Mouse (Mus musculus) liver, postnatal 0 days (tissue): ENCODE results near the gene Sumf1. TPM values are rescaled to one million over a fixed set of nuclear protein-coding genes. Genes with fewer than 3 reads are reported as not detected.

Experiments used
- ATAC-seq: fragments of 200-750 bp; cut with Nextera tagmentation; 2 replicates; pipeline ENCODE4 v1.8.0; 2017; ENCODE audit warnings: mild to moderate bottlenecking, moderate library complexity
- DNase-seq: peaks from one replicate; pipeline ENCODE4 v3.0.0-alpha.2; 2016
- H3K27ac ChIP-seq: fragments of 300-500 bp; sonication (generic); 2 replicates; pipeline ENCODE4 v1.5.1; 2014; ENCODE audit warnings: antibody characterized with exemption, moderate library complexity, mild to moderate bottlenecking, low read depth
- H3K27me3 ChIP-seq: fragments of 300-500 bp; sonication (generic); 2 replicates; pipeline ENCODE4 v1.6.1; 2014; ENCODE audit warnings: low read length, control low read depth, mixed read lengths; ENCODE audit not compliant: insufficient read depth
- H3K36me3 ChIP-seq: fragments of 300-500 bp; sonication (generic); replicated peaks from 2 replicates; pipeline ENCODE4 v1.6.1; 2014; ENCODE audit warnings: mild to moderate bottlenecking, control low read depth, low read length, moderate library complexity, mixed read lengths; ENCODE audit not compliant: insufficient read depth
- H3K4me1 ChIP-seq: fragments of 300-500 bp; sonication (generic); 2 replicates; pipeline ENCODE4 v1.6.1; 2014; ENCODE audit warnings: antibody characterized with exemption, mild to moderate bottlenecking, control low read depth; ENCODE audit not compliant: insufficient read depth
- H3K4me2 ChIP-seq: fragments of 300-500 bp; sonication (generic); 2 replicates; pipeline ENCODE4 v1.6.1; 2014; ENCODE audit warnings: low read depth, mild to moderate bottlenecking, low read length, moderate library complexity, mixed read lengths
- H3K4me3 ChIP-seq: fragments of 300-500 bp; sonication (generic); 2 replicates; pipeline ENCODE4 v1.5.1; 2014; ENCODE audit warnings: low read depth, low read length
- H3K9ac ChIP-seq: fragments of 300-500 bp; sonication (generic); replicated peaks from 2 replicates; pipeline ENCODE4 v1.6.1; 2014; ENCODE audit warnings: mild to moderate bottlenecking, moderate library complexity
- H3K9me3 ChIP-seq: fragments of 300-500 bp; sonication (generic); 2 replicates; pipeline ENCODE4 v1.6.1; 2016; ENCODE audit warnings: mild to moderate bottlenecking, control low read depth, low read length, mixed read lengths
- CTCF ChIP-seq: sonication (generic); IDR thresholded peaks from 2 replicates; pipeline ENCODE4 v1.5.1; 2016; ENCODE audit warnings: antibody characterized with exemption, low read depth
- EP300 ChIP-seq: IDR thresholded peaks from 2 replicates; pipeline ENCODE4 v1.6.1; 2016; ENCODE audit warnings: antibody characterized with exemption, low read depth, mild to moderate bottlenecking
- WGBS: fragments of 180-500 bp; shearing (Covaris S2); extraction: QIAGEN DNeasy Blood & Tissue Kit; methylation state at CpG from one replicate; pipeline ENCODE4 v1.1.7; 2014; ENCODE audit not compliant: insufficient replicate concordance; 5-methylcytosine and 5-hydroxymethylcytosine counted together
- polyA plus RNA-seq: library from polyadenylated mRNA; unstranded; fragments of >200 nt; fragmentation: Nextera tagmentation; extraction: Ambion mirVana; gene quantifications from 2 replicates; pipeline ENCODE4 v1.2.1, GENCODE M21; 2015

Gene Sumf1
- polyA plus RNA-seq, 1 experiment from 2014 or later = 13.0 TPM

DNA sequence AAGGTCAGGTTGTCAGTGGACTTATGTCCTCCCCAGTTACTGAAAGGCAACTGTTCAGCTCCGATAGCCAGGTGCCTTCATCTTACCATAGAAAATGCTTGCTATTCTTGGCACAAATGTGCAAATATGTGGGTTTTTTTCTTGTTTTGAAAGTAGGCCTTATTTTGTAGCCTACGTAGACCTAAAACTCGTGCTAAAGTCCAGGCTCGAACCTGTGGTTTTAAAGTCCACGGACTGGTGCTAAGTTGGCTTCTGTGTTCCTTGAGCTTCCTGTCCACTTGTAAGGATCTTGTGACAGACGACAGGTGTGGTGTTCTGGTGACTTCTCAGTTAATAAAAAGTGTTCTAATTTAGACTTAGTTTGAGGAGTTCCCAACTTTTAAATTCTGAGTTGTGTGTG is 42.7 kb upstream of the Sumf1 start:
- H3K27ac ChIP-seq = no peak overlapping the region
- H3K9me3 ChIP-seq = no peaks in the 10 kb centered on the region
- DNase-seq = no peak
- ATAC-seq = no peak
- H3K4me2 ChIP-seq = no peak overlapping the region
- H3K4me3 ChIP-seq = no peak overlapping the region
- peaks cover 9% of the 10 kb centered on the region for H3K4me1 ChIP-seq
- TF ChIP-seq EP300 = no peak
- TF ChIP-seq CTCF = no peak
- WGBS = 67% methylated on average over 6 of the region's 6 CpGs
- no peaks in the 10 kb centered on the region for H3K36me3 ChIP-seq
- no peaks in the 10 kb centered on the region for H3K27me3 ChIP-seq
- H3K9ac ChIP-seq = no peak overlapping the region

DNA sequence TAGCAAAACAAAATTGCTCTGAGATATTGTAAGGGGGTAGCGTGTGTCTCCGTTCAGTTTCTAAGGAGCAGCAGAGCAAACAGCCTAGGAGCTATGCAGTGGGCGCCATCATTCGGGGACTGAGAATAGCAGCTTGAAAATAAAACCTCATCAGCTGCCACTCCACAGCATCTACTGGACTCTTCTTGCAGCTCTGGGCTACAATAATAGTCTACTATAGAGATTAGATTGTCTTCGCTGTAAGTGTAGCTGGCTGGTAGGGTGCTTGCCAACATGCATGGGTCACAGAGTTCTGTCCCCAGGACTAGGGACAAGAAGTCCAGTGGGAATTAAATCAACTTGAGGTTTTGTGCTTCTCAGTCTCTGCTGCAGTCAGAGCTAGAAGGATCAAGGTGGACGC is 42.1 kb upstream of the Sumf1 start:
- DNase-seq = no peak
- H3K27me3 ChIP-seq = no peaks in the 10 kb centered on the region
- H3K9me3 ChIP-seq = no peaks in the 10 kb centered on the region
- ATAC-seq = no peak
- H3K4me1 ChIP-seq = peaks cover 3% of the 10 kb centered on the region; the same call in 1 of the 2 replicates
- H3K9ac ChIP-seq = no peak overlapping the region
- TF ChIP-seq EP300 (no peak), CTCF (no peak)
- no peak overlapping the region for H3K27ac ChIP-seq
- no peaks in the 10 kb centered on the region for H3K36me3 ChIP-seq
- H3K4me3 ChIP-seq = no peak overlapping the region
- WGBS = 83% methylated on average over 6 of the region's 6 CpGs
- H3K4me2 ChIP-seq = no peak overlapping the region

DNA sequence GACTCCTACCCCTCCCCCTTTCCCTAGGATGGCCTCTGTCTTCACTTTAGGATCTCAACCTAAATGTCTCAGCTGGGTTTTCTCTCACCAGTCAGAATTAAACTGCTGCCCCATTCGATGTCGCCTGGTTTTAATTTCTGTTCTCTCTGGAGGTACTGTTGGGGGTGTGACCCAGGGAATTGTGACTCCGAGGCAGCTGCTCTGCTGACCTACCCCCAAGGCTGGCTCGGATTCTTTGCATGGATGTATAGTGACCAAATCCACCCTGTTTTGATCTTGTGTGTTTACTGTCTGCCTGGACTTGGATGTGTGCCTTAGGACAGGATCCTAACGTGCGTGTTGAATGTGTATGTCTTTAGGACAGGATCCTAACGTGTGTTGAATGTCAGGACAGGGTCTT is 40.8 kb upstream of the Sumf1 start:
- WGBS = 66% methylated on average over 7 of the region's 7 CpGs
- no peak for ATAC-seq
- no peak for TF ChIP-seq EP300

GRCm38 (mm10) chr6:108225027-108225426 is 39.6 kb upstream of the Sumf1 start:
- H3K9me3 ChIP-seq = no peaks in the 10 kb centered on the region
- 0 out of 2 replicates have a peak overlapping the region, but pooled peaks have one; percentile 12 for H3K27ac ChIP-seq
- H3K9ac ChIP-seq = no peak overlapping the region
- no peak for DNase-seq
- peaks cover 2% of the 10 kb centered on the region; the same call in 1 of the 2 replicates for H3K4me1 ChIP-seq
- H3K4me3 ChIP-seq = no peak overlapping the region
- H3K27me3 ChIP-seq = no peaks in the 10 kb centered on the region
- no peak for ATAC-seq
- no peak for TF ChIP-seq CTCF
- TF ChIP-seq EP300 = no peak
- no peaks in the 10 kb centered on the region for H3K36me3 ChIP-seq
- H3K4me2 ChIP-seq = no peak overlapping the region
- 78% methylated on average over 2 of the region's 2 CpGs for WGBS

More for the DNA sequence above, 40.8 kb upstream of the Sumf1 start:
- Histone ChIP-seq H3K27ac (no peak overlapping the region), H3K9ac (no peak overlapping the region), H3K4me2 (no peak overlapping the region), H3K36me3 (no peaks in the 10 kb centered on the region), H3K27me3 (no peaks in the 10 kb centered on the region), H3K9me3 (no peaks in the 10 kb centered on the region), H3K4me3 (no peak overlapping the region), H3K4me1 (peaks cover 2% of the 10 kb centered on the region; the same call in 1 of the 2 replicates)
- DNase-seq = no peak

- no peak for DNase-seq
- Histone ChIP-seq H3K4me1 (peaks cover 2% of the 10 kb centered on the region; the same call in 1 of the 2 replicates), H3K27ac (no peak overlapping the region; the same call in 1 of the 2 replicates), H3K36me3 (no peaks in the 10 kb centered on the region), H3K9ac (no peak overlapping the region), H3K27me3 (no peaks in the 10 kb centered on the region), H3K4me2 (no peak overlapping the region), H3K9me3 (no peaks in the 10 kb centered on the region), H3K4me3 (no peak overlapping the region)
- TF ChIP-seq EP300 (no peak), CTCF (no peak)
- ATAC-seq = no peak
- 82% methylated on average over 4 of the region's 4 CpGs for WGBS
Observed at GRCm38 (mm10) chr6:108224361-108224760, 39.0 kb upstream of the Sumf1 start.

GRCm38 (mm10) chr6:108222875-108223274 is 37.5 kb upstream of the Sumf1 start:
- no peak overlapping the region for H3K9ac ChIP-seq
- H3K27ac ChIP-seq = no peak overlapping the region
- ATAC-seq (0 out of 2 replicates have a peak, but pooled peaks have one; percentile 27), DNase-seq (no peak)
- TF ChIP-seq EP300 = no peak
- no peak for TF ChIP-seq CTCF
- 76% methylated on average over 5 of the region's 5 CpGs for WGBS
- no peaks in the 10 kb centered on the region for H3K36me3 ChIP-seq
- peaks cover 2% of the 10 kb centered on the region; the same call in 1 of the 2 replicates for H3K4me1 ChIP-seq
- H3K9me3 ChIP-seq = no peaks in the 10 kb centered on the region
- no peak overlapping the region for H3K4me2 ChIP-seq
- no peaks in the 10 kb centered on the region for H3K27me3 ChIP-seq
- H3K4me3 ChIP-seq = no peak overlapping the region

DNA sequence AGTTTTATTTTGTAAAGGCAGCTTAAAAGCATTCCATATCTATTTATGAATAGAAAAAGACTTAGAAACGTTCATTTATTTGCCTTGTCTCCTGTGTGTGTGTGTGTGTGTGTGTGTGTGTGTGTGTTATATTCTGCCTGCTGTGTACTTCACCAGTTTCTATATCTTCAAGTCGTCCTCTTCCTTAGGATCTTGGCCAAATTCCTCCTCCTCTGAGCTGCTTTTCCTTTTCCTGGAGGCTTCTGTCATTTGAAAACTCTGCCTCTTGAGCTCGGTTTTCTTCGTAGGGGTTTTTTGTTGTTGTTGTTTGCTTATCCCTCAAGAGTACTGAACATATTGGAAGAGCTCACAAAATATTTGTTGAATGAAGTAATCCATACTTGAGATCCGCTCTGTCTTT is 37.1 kb upstream of the Sumf1 start:
- Histone ChIP-seq H3K4me2 (no peak overlapping the region), H3K36me3 (no peaks in the 10 kb centered on the region), H3K9me3 (no peaks in the 10 kb centered on the region), H3K27me3 (no peaks in the 10 kb centered on the region), H3K4me1 (peaks cover under 1% of the 10 kb centered on the region; the same call in 1 of the 2 replicates), H3K9ac (no peak overlapping the region), H3K4me3 (no peak overlapping the region), H3K27ac (no peak overlapping the region)
- TF ChIP-seq EP300 (no peak), CTCF (no peak)
- 58% methylated on average over 5 of the region's 5 CpGs for WGBS
- DNase-seq (no peak), ATAC-seq (no peak)
